Mouse (Mus musculus): ENCODE data around the gene Prdx5. TPM values are rescaled to one million over a fixed set of nuclear protein-coding genes. Genes with fewer than 3 reads are reported as not detected.
A peak's percentile ranks its signal among the peaks of the same experiment; 100 is the strongest.

Prdx5 gene
- polyA plus RNA-seq, 1 experiment from 2014 or later, result 123 TPM

- Histone ChIP-seq H3K4me3 (ENCODE audit: low read depth, low read length) (peak overlapping the region; percentile 79), H3K36me3 (ENCODE audit: control insufficient read depth, insufficient read depth, low read length) (no peaks in the 10 kb centered on the region), H3K27me3 (ENCODE audit: control insufficient read depth, insufficient read depth, low read length) (peaks cover 7% of the 10 kb centered on the region; the same call in 1 of the 2 replicates), H3K9ac (ENCODE audit: low read length) (peak overlapping the region; percentile 92), H3K4me2 (peak overlapping the region; percentile 98), H3K9me3 (ENCODE audit: control insufficient read depth, low read length) (no peaks in the 10 kb centered on the region), H3K27ac (ENCODE audit: low read depth, low read length) (no peak overlapping the region; the same call in 1 of the 2 replicates), H3K4me1 (ENCODE audit: control insufficient read depth, insufficient read depth, low read length) (peaks cover 14% of the 10 kb centered on the region)
- DNase-seq (ENCODE audit: low spot score, missing footprints) (no peak), ATAC-seq (ENCODE audit: low FRiP score) (peak; percentile 28)
- WGBS, result 22% methylated on average over 29 of the region's 29 CpGs
These were observed 30.8 kb upstream of the Prdx5 start for GRCm38 (mm10) chr19:6940396-6941351.

- Histone ChIP-seq H3K4me3 (ENCODE audit: low read depth, low read length) (no peak overlapping the region), H3K9ac (ENCODE audit: low read length) (no peak overlapping the region), H3K4me2 (no peak overlapping the region), H3K36me3 (ENCODE audit: control insufficient read depth, insufficient read depth, low read length) (no peaks in the 10 kb centered on the region), H3K4me1 (ENCODE audit: control insufficient read depth, insufficient read depth, low read length) (peaks cover 14% of the 10 kb centered on the region), H3K9me3 (ENCODE audit: control insufficient read depth, low read length) (no peaks in the 10 kb centered on the region), H3K27me3 (ENCODE audit: control insufficient read depth, insufficient read depth, low read length) (peaks cover 19% of the 10 kb centered on the region), H3K27ac (ENCODE audit: low read depth, low read length) (no peak overlapping the region)
- no peak for DNase-seq (ENCODE audit: low spot score, missing footprints)
- no peak for ATAC-seq (ENCODE audit: low FRiP score)
- 89% methylated on average over 20 of the region's 20 CpGs for WGBS
These were observed 29.4 kb upstream of the Prdx5 start for GRCm38 (mm10) chr19:6939106-6940002.

- no peaks in the 10 kb centered on the region for H3K36me3 ChIP-seq (ENCODE audit: control insufficient read depth, insufficient read depth, low read length)
- WGBS, result 82% methylated on average over 16 of the region's 16 CpGs
- H3K9ac ChIP-seq (ENCODE audit: low read length), result 0 out of 2 replicates have a peak overlapping the region, but pooled peaks have one; percentile 2
- H3K4me3 ChIP-seq (ENCODE audit: low read depth, low read length), result no peak overlapping the region
- DNase-seq (ENCODE audit: low spot score, missing footprints) (no peak), ATAC-seq (ENCODE audit: low FRiP score) (no peak)
- no peak overlapping the region for H3K27ac ChIP-seq (ENCODE audit: low read depth, low read length)
- H3K4me1 ChIP-seq (ENCODE audit: control insufficient read depth, insufficient read depth, low read length), result peaks cover 17% of the 10 kb centered on the region
- no peaks in the 10 kb centered on the region for H3K9me3 ChIP-seq (ENCODE audit: control insufficient read depth, low read length)
- no peak overlapping the region for H3K4me2 ChIP-seq
- peaks cover 35% of the 10 kb centered on the region for H3K27me3 ChIP-seq (ENCODE audit: control insufficient read depth, insufficient read depth, low read length)
These were observed 27.9 kb upstream of the Prdx5 start for GRCm38 (mm10) chr19:6937541-6938465.

GRCm38 (mm10) chr19:6936299-6936698 lies 26.4 kb upstream of the Prdx5 start:
- ATAC-seq (ENCODE audit: low FRiP score) (no peak), DNase-seq (ENCODE audit: low spot score, missing footprints) (no peak)
- Histone ChIP-seq H3K27me3 (ENCODE audit: control insufficient read depth, insufficient read depth, low read length) (peaks cover 49% of the 10 kb centered on the region), H3K27ac (ENCODE audit: low read depth, low read length) (no peak overlapping the region), H3K4me2 (no peak overlapping the region), H3K9ac (ENCODE audit: low read length) (no peak overlapping the region), H3K36me3 (ENCODE audit: control insufficient read depth, insufficient read depth, low read length) (no peaks in the 10 kb centered on the region), H3K4me3 (ENCODE audit: low read depth, low read length) (no peak overlapping the region), H3K9me3 (ENCODE audit: control insufficient read depth, low read length) (no peaks in the 10 kb centered on the region), H3K4me1 (ENCODE audit: control insufficient read depth, insufficient read depth, low read length) (peaks cover 15% of the 10 kb centered on the region)
- WGBS, result 26% methylated on average over 3 of the region's 3 CpGs

- Histone ChIP-seq H3K4me2 (peak within 1 kb of the TSS; percentile 43), H3K4me3 (ENCODE audit: low read depth, low read length) (peak within 1 kb of the TSS; percentile 26), H3K4me1 (ENCODE audit: control insufficient read depth, insufficient read depth, low read length) (peaks cover 6% of the 10 kb centered on the region), H3K36me3 (ENCODE audit: control insufficient read depth, insufficient read depth, low read length) (no peaks in the 10 kb centered on the region), H3K27ac (ENCODE audit: low read depth, low read length) (no peak within 1 kb of the TSS), H3K9ac (ENCODE audit: low read length) (peak within 1 kb of the TSS; percentile 39; the same call in 1 of the 2 replicates), H3K27me3 (ENCODE audit: control insufficient read depth, insufficient read depth, low read length) (peaks cover 56% of the 10 kb centered on the region), H3K9me3 (ENCODE audit: control insufficient read depth, low read length) (no peaks in the 10 kb centered on the region)
- whole genome bisulfite sequencing, result 9% methylated on average over 23 of the region's 23 CpGs
- no peak for DNase-seq (ENCODE audit: low spot score, missing footprints)
- no peak; the same call in 1 of the 2 replicates for ATAC-seq (ENCODE audit: low FRiP score)
These were observed 24.5 kb upstream of the Prdx5 start, which contains the start of gene Kcnk4 for GRCm38 (mm10) chr19:6934195-6934977. Gene Kcnk4 (minus strand): TSS chr19:6934515.

- 5% methylated on average over 58 of the region's 58 CpGs for WGBS
- Histone ChIP-seq H3K9me3 (ENCODE audit: control insufficient read depth, low read length) (no peaks in the 10 kb centered on the region), H3K27ac (ENCODE audit: low read depth, low read length) (no peak overlapping the region), H3K27me3 (ENCODE audit: control insufficient read depth, insufficient read depth, low read length) (peaks cover 56% of the 10 kb centered on the region), H3K4me1 (ENCODE audit: control insufficient read depth, insufficient read depth, low read length) (peaks cover 6% of the 10 kb centered on the region), H3K36me3 (ENCODE audit: control insufficient read depth, insufficient read depth, low read length) (no peaks in the 10 kb centered on the region), H3K4me2 (peak overlapping the region; percentile 43), H3K4me3 (ENCODE audit: low read depth, low read length) (peak overlapping the region; percentile 26), H3K9ac (ENCODE audit: low read length) (peak overlapping the region; percentile 39; the same call in 1 of the 2 replicates)
- ATAC-seq (ENCODE audit: low FRiP score) (peak; percentile 35; the same call in 1 of the 2 replicates), DNase-seq (ENCODE audit: low spot score, missing footprints) (peak; percentile 91)
These were observed 23.7 kb upstream of the Prdx5 start for GRCm38 (mm10) chr19:6933436-6934194.

GRCm38 (mm10) chr19:6933102-6933435 lies 23.2 kb upstream of the Prdx5 start:
- ATAC-seq (ENCODE audit: low FRiP score) (no peak), DNase-seq (ENCODE audit: low spot score, missing footprints) (no peak)
- H3K4me3 ChIP-seq (ENCODE audit: low read depth, low read length), result no peak overlapping the region
- H3K4me2 ChIP-seq, result peak overlapping the region; percentile 43; the same call in 1 of the 2 replicates
- no peak overlapping the region for H3K9ac ChIP-seq (ENCODE audit: low read length)
- WGBS, result 15% methylated on average over 4 of the region's 4 CpGs
- H3K36me3 ChIP-seq (ENCODE audit: control insufficient read depth, insufficient read depth, low read length), result no peaks in the 10 kb centered on the region
- H3K4me1 ChIP-seq (ENCODE audit: control insufficient read depth, insufficient read depth, low read length), result peaks cover 6% of the 10 kb centered on the region
- no peak overlapping the region for H3K27ac ChIP-seq (ENCODE audit: low read depth, low read length)
- H3K9me3 ChIP-seq (ENCODE audit: control insufficient read depth, low read length), result no peaks in the 10 kb centered on the region
- H3K27me3 ChIP-seq (ENCODE audit: control insufficient read depth, insufficient read depth, low read length), result peaks cover 60% of the 10 kb centered on the region

Data from midbrain, embryonic 11.5 days (tissue).